Comparison of ENCODE assay signal across 19 mouse cellular contexts in genomic region chr7:24644492-24644891, GRCm38 (mm10). TPM values are rescaled to one million over a fixed set of nuclear protein-coding genes. Genes with fewer than 3 reads are reported as not detected.
"Had no signal": no experiment of that assay in that cellular context is flagged by ENCODE, and none has a peak within 500 bp of the region (broad histone marks: within the 10 kb centered on the region; RNA-seq: fewer than 3 reads in every experiment).

No protein-coding gene starts in this region.

- DNase-seq: lung, embryonic 14.5 days; lung, postnatal 10 days; lung, postnatal 4 days; midbrain, embryonic 14.5 days; right cerebral cortex, postnatal 14 days; thymus, adult 2 months; thymus, postnatal 4 days had no signal

- ATAC-seq: midbrain, embryonic 16.5 days had no signal

RNA-seq across cellular contexts. Expression of gene Lypd3, which starts 8.1 kb away (rescaled TPM):
- total RNA-seq: megakaryocyte, adult 5-6 weeks; megakaryocyte-erythroid progenitor cell, adult 5-6 weeks; neutrophil, adult 5-6 weeks had no signal
- polyA plus RNA-seq: spleen, adult 2 months had no signal

RNA-seq across cellular contexts. Expression of gene Tex101, which starts 32.0 kb away (rescaled TPM):
- total RNA-seq: megakaryocyte, adult 5-6 weeks; megakaryocyte-erythroid progenitor cell, adult 5-6 weeks; neutrophil, adult 5-6 weeks had no signal
- polyA plus RNA-seq: lung, embryonic 14.5 days; lung, embryonic 16.5 days; midbrain, embryonic 10.5 days; midbrain, embryonic 12.5 days; midbrain, embryonic 14.5 days; midbrain, embryonic 16.5 days; neural tube, embryonic 12.5 days; neural tube, embryonic 14.5 days; spleen, adult 2 months; stomach, embryonic 15.5 days; urinary bladder, adult 2 months had no signal

RNA-seq across cellular contexts. Expression of gene Phldb3, which starts 33.9 kb away (rescaled TPM):
- polyA plus RNA-seq: midbrain, embryonic 10.5 days; midbrain, embryonic 12.5 days; midbrain, embryonic 14.5 days; midbrain, embryonic 16.5 days; neural tube, embryonic 12.5 days; neural tube, embryonic 14.5 days had no signal

RNA-seq across cellular contexts. Expression of gene Zfp575, which starts 57.1 kb away (rescaled TPM):
- total RNA-seq: megakaryocyte-erythroid progenitor cell, adult 5-6 weeks; neutrophil, adult 5-6 weeks had no signal
